Mouse (Mus musculus) hindbrain, embryonic 11.5 days (tissue): Measurements from ENCODE around the gene Lamb3. TPM values are rescaled to one million over a fixed set of nuclear protein-coding genes. Genes with fewer than 3 reads are reported as not detected.
"Not testable (repeated sequence)": the region's sequence is repeated elsewhere in the genome, so short reads cannot be mapped to it uniquely, and the experiment has no call there.

Experiments
- ATAC-seq: fragments of 200-750 bp; cut with Nextera tagmentation; 2 replicates; pipeline ENCODE4 v1.8.0; 2017; ENCODE audit warnings: mild to moderate bottlenecking, moderate TSS enrichment, moderate library complexity; ENCODE audit not compliant: low FRiP score
- DNase-seq: peaks from one replicate; pipeline ENCODE4 v3.0.0-alpha.2; 2015; ENCODE audit warnings: low spot score
- H3K27ac ChIP-seq: fragments of 300-500 bp; sonication (generic); 2 replicates; pipeline ENCODE4 v1.5.1; 2014; ENCODE audit warnings: mild to moderate bottlenecking, low read depth, low read length
- H3K27me3 ChIP-seq: fragments of 300-500 bp; sonication (generic); 2 replicates; pipeline ENCODE4 v1.6.1; 2014; ENCODE audit warnings: mild to moderate bottlenecking, low read length, moderate library complexity, mixed read lengths; ENCODE audit not compliant: control insufficient read depth, insufficient read depth
- H3K36me3 ChIP-seq: fragments of 300-500 bp; sonication (generic); 2 replicates; pipeline ENCODE4 v1.6.1; 2014; ENCODE audit warnings: mild to moderate bottlenecking, low read length, moderate library complexity, mixed read lengths; ENCODE audit not compliant: control insufficient read depth, insufficient read depth
- H3K4me1 ChIP-seq: fragments of 300-500 bp; sonication (generic); replicated peaks from 2 replicates; pipeline ENCODE4 v1.6.1; 2014; ENCODE audit warnings: low read length, mixed read lengths; ENCODE audit not compliant: control insufficient read depth, insufficient read depth
- H3K4me2 ChIP-seq: fragments of 300-500 bp; sonication (generic); replicated peaks from 2 replicates; pipeline ENCODE4 v1.6.1; 2014; ENCODE audit warnings: mild to moderate bottlenecking, low read depth, low read length
- H3K4me3 ChIP-seq: fragments of 300-500 bp; sonication (generic); 2 replicates; pipeline ENCODE4 v1.5.1; 2014; ENCODE audit warnings: low read depth, low read length
- H3K9ac ChIP-seq: fragments of 300-500 bp; sonication (generic); 2 replicates; pipeline ENCODE4 v1.6.1; 2014; ENCODE audit warnings: low read depth, low read length
- H3K9me3 ChIP-seq: fragments of 300-500 bp; sonication (generic); 2 replicates; pipeline ENCODE4 v1.6.1; 2016; ENCODE audit warnings: low read length; ENCODE audit not compliant: control insufficient read depth
- WGBS: fragments of 180-500 bp; shearing (Covaris S2); extraction: QIAGEN DNeasy Blood & Tissue Kit; methylation state at CpG from one replicate; pipeline ENCODE4 v1.1.7; 2014; 5-methylcytosine and 5-hydroxymethylcytosine counted together
- polyA plus RNA-seq: library from polyadenylated mRNA; unstranded; fragments of >200 nt; fragmentation: Nextera tagmentation; extraction: Ambion mirVana; gene quantifications from 2 replicates; pipeline ENCODE4 v1.2.1, GENCODE M21; 2014

The Lamb3 gene
- polyA plus RNA-seq, 1 experiment from 2014 or later, result 0.12 TPM

- H3K27me3 ChIP-seq, result no peaks in the 10 kb centered on the region
- H3K4me2 ChIP-seq, result no peak overlapping the region
- no peak overlapping the region for H3K27ac ChIP-seq
- no peak overlapping the region for H3K9ac ChIP-seq
- H3K4me1 ChIP-seq, result no peaks in the 10 kb centered on the region
- no peaks in the 10 kb centered on the region for H3K9me3 ChIP-seq
- no peak for DNase-seq
- WGBS, result 61% methylated on average over 10 of the region's 10 CpGs
- no peak for ATAC-seq
- no peaks in the 10 kb centered on the region for H3K36me3 ChIP-seq
- no peak overlapping the region for H3K4me3 ChIP-seq
These were observed 36.2 kb downstream of the Lamb3 start for GRCm38 (mm10) chr1:193243571-193244193.

- Histone ChIP-seq H3K4me1 (no peaks in the 10 kb centered on the region), H3K36me3 (no peaks in the 10 kb centered on the region), H3K27me3 (no peaks in the 10 kb centered on the region), H3K9ac (no peak overlapping the region), H3K4me2 (no peak overlapping the region), H3K4me3 (no peak overlapping the region), H3K27ac (no peak overlapping the region), H3K9me3 (no peaks in the 10 kb centered on the region)
- ATAC-seq (no peak), DNase-seq (no peak)
- 83% methylated on average over 6 of the region's 6 CpGs for WGBS
These were observed 36.7 kb downstream of the Lamb3 start for GRCm38 (mm10) chr1:193244235-193244634.

- no peak overlapping the region for H3K9ac ChIP-seq
- no peak overlapping the region for H3K4me2 ChIP-seq
- no peaks in the 10 kb centered on the region for H3K9me3 ChIP-seq
- no peaks in the 10 kb centered on the region for H3K4me1 ChIP-seq
- H3K4me3 ChIP-seq, result no peak overlapping the region
- WGBS, result 89% methylated on average over 2 of the region's 2 CpGs
- H3K27me3 ChIP-seq, result no peaks in the 10 kb centered on the region
- H3K27ac ChIP-seq, result no peak overlapping the region
- ATAC-seq (no peak), DNase-seq (no peak)
- no peaks in the 10 kb centered on the region for H3K36me3 ChIP-seq
These were observed 42.5 kb downstream of the Lamb3 start for GRCm38 (mm10) chr1:193250026-193250425.

- ATAC-seq (no peak), DNase-seq (no peak)
- Histone ChIP-seq H3K9me3 (no peaks in the 10 kb centered on the region), H3K4me3 (no peak overlapping the region), H3K4me1 (no peaks in the 10 kb centered on the region), H3K9ac (no peak overlapping the region), H3K27me3 (no peaks in the 10 kb centered on the region), H3K36me3 (no peaks in the 10 kb centered on the region), H3K4me2 (no peak overlapping the region), H3K27ac (no peak overlapping the region)
- WGBS, result 85% methylated on average over 7 of the region's 7 CpGs
These were observed 43.9 kb downstream of the Lamb3 start for GRCm38 (mm10) chr1:193251386-193251785.

- no peaks in the 10 kb centered on the region for H3K36me3 ChIP-seq
- H3K4me2 ChIP-seq, result no peak overlapping the region
- H3K27me3 ChIP-seq, result no peaks in the 10 kb centered on the region
- no peaks in the 10 kb centered on the region for H3K4me1 ChIP-seq
- no peak overlapping the region for H3K4me3 ChIP-seq
- H3K9ac ChIP-seq, result no peak overlapping the region
- H3K27ac ChIP-seq, result no peak overlapping the region
- ATAC-seq, result no peak
- no peak for DNase-seq
- WGBS, result 55% methylated on average over 5 of the region's 5 CpGs
- H3K9me3 ChIP-seq, result no peaks in the 10 kb centered on the region
These were observed 45.1 kb downstream of the Lamb3 start for GRCm38 (mm10) chr1:193252616-193253015.

GRCm38 (mm10) chr1:193253895-193254294 lies 46.4 kb downstream of the Lamb3 start:
- not testable (repeated sequence) for H3K27me3 ChIP-seq, H3K9ac ChIP-seq, H3K27ac ChIP-seq, H3K4me1 ChIP-seq, H3K9me3 ChIP-seq, H3K4me3 ChIP-seq, DNase-seq, ATAC-seq, H3K36me3 ChIP-seq, H3K4me2 ChIP-seq
- WGBS, result 72% methylated on average over 3 of the region's 3 CpGs

- ATAC-seq, result no peak
- WGBS, result 67% methylated on average over 8 of the region's 8 CpGs
- Histone ChIP-seq H3K4me1 (no peaks in the 10 kb centered on the region), H3K9me3 (no peaks in the 10 kb centered on the region), H3K4me2 (no peak overlapping the region), H3K4me3 (no peak overlapping the region), H3K27ac (no peak overlapping the region), H3K27me3 (no peaks in the 10 kb centered on the region), H3K36me3 (no peaks in the 10 kb centered on the region), H3K9ac (no peak overlapping the region)
- no peak for DNase-seq
These were observed 47.5 kb downstream of the Lamb3 start for GRCm38 (mm10) chr1:193255032-193255431.

GRCm38 (mm10) chr1:193255488-193256288 lies 48.2 kb downstream of the Lamb3 start:
- 30% methylated on average over 3 of the region's 3 CpGs for WGBS
- peak; percentile 35; the same call in 1 of the 2 replicates for ATAC-seq

GRCm38 (mm10) chr1:193256289-193256577 lies 48.7 kb downstream of the Lamb3 start:
- Histone ChIP-seq H3K36me3 (no peaks in the 10 kb centered on the region), H3K27me3 (no peaks in the 10 kb centered on the region), H3K9me3 (no peaks in the 10 kb centered on the region), H3K27ac (no peak overlapping the region), H3K4me1 (no peaks in the 10 kb centered on the region), H3K4me2 (no peak overlapping the region), H3K4me3 (no peak overlapping the region), H3K9ac (no peak overlapping the region)
- no peak for DNase-seq
- ATAC-seq, result peak; percentile 14; the same call in 1 of the 2 replicates

More at GRCm38 (mm10) chr1:193255488-193256288, 48.2 kb downstream of the Lamb3 start:
- Histone ChIP-seq H3K4me2 (no peak overlapping the region), H3K27me3 (no peaks in the 10 kb centered on the region), H3K36me3 (no peaks in the 10 kb centered on the region), H3K9ac (no peak overlapping the region), H3K4me1 (no peaks in the 10 kb centered on the region), H3K4me3 (no peak overlapping the region), H3K9me3 (no peaks in the 10 kb centered on the region), H3K27ac (no peak overlapping the region)
- peak; percentile 74 for DNase-seq
